Mouse (Mus musculus): Measurements from ENCODE around the gene Usp7.

DNA sequence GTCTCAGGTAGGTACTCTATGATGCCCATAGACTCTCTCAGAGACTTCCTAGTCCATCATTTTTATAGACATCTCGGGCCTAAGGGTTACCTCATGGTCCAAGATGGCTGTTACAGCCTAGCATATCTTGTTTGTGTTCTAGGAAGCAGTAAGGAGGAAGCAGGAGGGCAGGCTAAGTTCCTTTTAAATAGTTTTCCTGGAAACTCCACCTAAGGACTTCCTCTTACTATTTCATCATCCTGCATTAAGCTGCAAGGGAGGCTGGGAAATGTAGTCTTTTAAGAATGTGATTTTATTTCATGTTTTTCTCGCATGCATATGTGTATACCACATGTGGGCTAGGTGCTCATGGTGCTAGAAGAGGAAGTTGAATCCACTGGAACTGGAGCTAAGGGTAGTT lies 31.6 kb upstream of the Usp7 start:
- TF ChIP-seq POLR2A (IDR thresholded peaks at IDR 0.05; ENCODE audit: insufficient read depth, low read depth, low read length) (no peak), CTCF (IDR thresholded peaks at IDR 0.05; ENCODE audit: insufficient read depth, low read depth, low read length) (no peak)
